Mouse (Mus musculus): ENCODE data around the gene Scgb2b15. TPM values are rescaled to one million over a fixed set of nuclear protein-coding genes. Genes with fewer than 3 reads are reported as not detected.

Scgb2b15 gene
- not detected for total RNA-seq (2023)

DNA sequence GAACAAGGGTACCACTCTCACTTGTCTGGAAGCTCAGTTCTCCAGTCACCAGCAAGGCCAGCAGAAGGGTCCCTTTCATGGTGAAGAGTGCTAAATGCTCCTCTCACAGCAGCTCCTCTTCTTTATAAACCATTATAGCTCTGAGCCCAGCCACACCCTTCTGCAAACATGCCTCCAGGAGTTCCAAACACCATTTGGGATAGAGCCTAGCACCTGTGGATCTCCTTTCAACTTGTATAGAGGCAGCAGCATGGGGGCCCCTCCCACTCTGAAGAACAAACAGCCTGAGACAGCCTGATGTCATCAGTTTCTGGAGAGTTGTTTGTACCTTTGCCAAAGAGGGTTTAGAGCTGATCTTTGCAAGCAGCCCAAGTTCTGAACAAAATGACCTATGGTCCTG is at the start of gene Scgb2b15:
Scgb2b15 (minus strand) TSS at position 101 of the 400 bp plus-strand sequence.

GRCm38 (mm10) chr7:32836254-32836653 is 6.8 kb upstream of the Scgb2b15 start, which contains the start of gene Scgb1b15:
Gene Scgb1b15, plus strand, starts transcription at chr7:32836554.

Other genes starting within 250 kb of the Scgb2b15 start
- gene Scgb1b15, start 6.9 kb upstream of the Scgb2b15 start, total RNA-seq (2023), result not detected
- gene Scgb2b17, start 226.9 kb upstream of the Scgb2b15 start, total RNA-seq (2023), result not detected
- gene Scgb1b17, start 233.8 kb upstream of the Scgb2b15 start, total RNA-seq (2023), result not detected